Mouse (Mus musculus): ENCODE data around the gene Krt83. TPM values are rescaled to one million over a fixed set of nuclear protein-coding genes. Genes with fewer than 3 reads are reported as not detected.
A peak's percentile ranks its signal among the peaks of the same experiment; 100 is the strongest.

Krt83 gene
- polyA plus RNA-seq, 1 experiment, result not detected

DNA sequence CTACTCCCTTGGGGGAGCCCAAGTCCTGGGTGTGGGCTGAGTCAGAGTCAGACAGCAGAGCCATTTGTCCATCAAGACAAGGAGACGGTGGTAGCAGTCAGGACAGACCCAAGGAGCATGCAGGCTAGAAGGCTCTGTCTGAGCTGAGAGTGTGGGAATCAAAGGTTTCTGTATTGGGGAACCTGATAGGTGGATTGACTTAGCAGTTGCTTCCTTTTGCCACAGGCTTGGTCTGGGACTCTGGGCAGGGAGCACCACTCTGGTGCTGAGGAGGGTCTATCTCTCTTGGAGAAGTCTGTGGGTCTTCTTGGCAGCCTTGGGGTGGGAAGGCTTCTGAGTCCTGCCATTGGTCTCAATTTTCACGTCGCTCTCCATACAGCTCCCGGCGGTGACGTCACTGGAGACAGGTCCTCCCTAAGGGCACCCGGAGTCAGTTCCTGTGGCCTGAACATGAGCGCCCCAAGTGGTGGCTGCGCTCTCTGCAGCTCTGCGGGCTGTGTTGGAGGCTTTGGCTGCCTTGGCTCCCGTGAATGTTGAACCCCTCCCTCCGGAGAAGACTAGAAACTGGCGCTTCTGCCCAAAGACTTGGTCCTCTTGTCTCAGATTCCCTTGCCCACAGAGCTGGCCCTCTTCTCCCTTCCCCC, 38.1 kb downstream of the Krt83 start:
- TF ChIP-seq CTCF (IDR thresholded peaks at IDR 0.05; ENCODE audit: control insufficient read depth, insufficient read depth, insufficient replicate concordance, low read depth, low read length), result peak; percentile 81; the same call in 1 of the 2 replicates
- TF ChIP-seq POLR2A (IDR thresholded peaks at IDR 0.05; ENCODE audit: control insufficient read depth, low read depth, low read length), result no peak
- no peak overlapping the region for H3K27ac ChIP-seq (ENCODE audit: control insufficient read depth, insufficient read depth, low read depth, low read length)
- no peaks in the 10 kb centered on the region for H3K36me3 ChIP-seq (ENCODE audit: control insufficient read depth, insufficient read depth, low read length)
- H3K4me3 ChIP-seq (ENCODE audit: control insufficient read depth, low read depth, low read length), result no peak overlapping the region
- H3K4me1 ChIP-seq (ENCODE audit: control insufficient read depth, insufficient read depth, low read length), result peaks cover 2% of the 10 kb centered on the region; the same call in 1 of the 2 replicates
- H3K27me3 ChIP-seq (ENCODE audit: control insufficient read depth, insufficient read depth, low read length), result no peaks in the 10 kb centered on the region

DNA sequence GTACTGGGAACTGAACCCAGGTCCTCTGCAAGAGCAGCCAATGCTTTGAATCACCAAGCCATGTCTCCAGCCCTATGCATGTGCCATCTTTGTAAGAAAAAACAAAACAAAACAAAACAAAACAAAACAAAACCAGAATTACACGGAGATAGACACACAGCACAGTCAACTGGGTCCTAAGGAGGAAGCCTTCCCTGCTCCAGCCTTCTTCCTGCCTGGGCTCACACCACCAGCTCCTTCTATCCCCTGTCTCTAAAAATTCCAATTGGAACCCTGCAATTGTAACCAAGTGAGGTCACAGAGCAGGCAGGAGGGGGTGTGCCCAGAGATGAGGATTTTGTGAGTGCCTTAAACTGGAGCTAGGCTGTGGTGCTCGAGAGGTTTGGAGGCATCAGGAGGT, 43.9 kb downstream of the Krt83 start, which contains the start of gene Krt88:
Gene Krt88 (plus strand): TSS at position 301 of the 400 bp plus-strand sequence.
- Histone ChIP-seq H3K4me3 (ENCODE audit: control insufficient read depth, low read depth, low read length) (peak within 1 kb of the TSS; percentile 82), H3K4me1 (ENCODE audit: control insufficient read depth, insufficient read depth, low read length) (peaks cover 2% of the 10 kb centered on the region), H3K27ac (ENCODE audit: control insufficient read depth, insufficient read depth, low read depth, low read length) (peak within 1 kb of the TSS; percentile 61), H3K27me3 (ENCODE audit: control insufficient read depth, insufficient read depth, low read length) (no peaks in the 10 kb centered on the region), H3K36me3 (ENCODE audit: control insufficient read depth, insufficient read depth, low read length) (no peaks in the 10 kb centered on the region)
- TF ChIP-seq POLR2A (IDR thresholded peaks at IDR 0.05; ENCODE audit: control insufficient read depth, low read depth, low read length) (peak; percentile 72; the same call in 1 of the 2 replicates), CTCF (IDR thresholded peaks at IDR 0.05; ENCODE audit: control insufficient read depth, insufficient read depth, insufficient replicate concordance, low read depth, low read length) (no peak)

DNA sequence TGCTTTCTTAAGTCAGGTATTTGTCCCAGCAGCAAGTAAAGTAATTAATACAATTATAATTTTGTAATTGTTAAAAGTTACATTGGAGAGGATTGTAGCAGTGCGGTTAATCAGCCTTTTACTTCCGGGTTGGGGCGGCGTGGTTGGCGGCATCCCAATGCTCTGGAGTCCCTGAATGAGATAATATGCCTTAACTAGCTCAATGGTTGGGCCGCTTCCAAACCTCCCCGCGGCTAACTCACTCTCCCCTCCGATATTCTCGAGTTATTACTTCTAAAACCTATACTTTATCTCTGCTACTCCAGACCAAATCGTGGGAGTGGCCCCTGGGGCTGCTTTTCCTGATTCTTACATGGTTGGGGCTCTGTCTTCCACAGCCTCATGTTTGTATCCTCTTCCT, 44.7 kb downstream of the Krt83 start:
- no peak overlapping the region for H3K27ac ChIP-seq (ENCODE audit: control insufficient read depth, insufficient read depth, low read depth, low read length)
- H3K36me3 ChIP-seq (ENCODE audit: control insufficient read depth, insufficient read depth, low read length), result no peaks in the 10 kb centered on the region
- H3K4me1 ChIP-seq (ENCODE audit: control insufficient read depth, insufficient read depth, low read length), result peaks cover 2% of the 10 kb centered on the region
- no peaks in the 10 kb centered on the region for H3K27me3 ChIP-seq (ENCODE audit: control insufficient read depth, insufficient read depth, low read length)
- H3K4me3 ChIP-seq (ENCODE audit: control insufficient read depth, low read depth, low read length), result peak overlapping the region; percentile 75
- TF ChIP-seq POLR2A (IDR thresholded peaks at IDR 0.05; ENCODE audit: control insufficient read depth, low read depth, low read length) (no peak), CTCF (IDR thresholded peaks at IDR 0.05; ENCODE audit: control insufficient read depth, insufficient read depth, insufficient replicate concordance, low read depth, low read length) (no peak)

DNA sequence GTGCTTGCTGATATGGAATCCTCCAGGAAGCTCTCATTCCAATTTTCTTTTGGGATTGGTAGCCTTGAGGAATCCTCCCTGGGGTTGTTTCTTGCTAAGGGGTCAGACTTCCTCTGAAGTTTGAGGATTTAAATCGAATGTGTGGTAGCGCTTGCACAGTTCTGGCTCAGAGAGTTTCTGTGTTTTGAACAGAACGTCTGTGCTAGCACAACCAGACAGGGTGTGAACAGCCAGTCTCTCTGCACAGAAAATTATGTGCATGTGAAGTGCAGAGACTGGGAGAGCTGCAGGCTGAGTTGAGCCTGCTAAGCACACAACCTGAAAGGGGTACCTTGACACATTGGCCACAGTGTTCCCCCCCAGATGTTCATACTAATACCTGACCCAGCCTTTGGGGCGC, 50.5 kb downstream of the Krt83 start:
- H3K27me3 ChIP-seq (ENCODE audit: control insufficient read depth, insufficient read depth, low read length), result peaks cover 4% of the 10 kb centered on the region; the same call in 1 of the 2 replicates
- TF ChIP-seq CTCF (IDR thresholded peaks at IDR 0.05; ENCODE audit: control insufficient read depth, insufficient read depth, insufficient replicate concordance, low read depth, low read length) (no peak), POLR2A (IDR thresholded peaks at IDR 0.05; ENCODE audit: control insufficient read depth, low read depth, low read length) (no peak)

DNA sequence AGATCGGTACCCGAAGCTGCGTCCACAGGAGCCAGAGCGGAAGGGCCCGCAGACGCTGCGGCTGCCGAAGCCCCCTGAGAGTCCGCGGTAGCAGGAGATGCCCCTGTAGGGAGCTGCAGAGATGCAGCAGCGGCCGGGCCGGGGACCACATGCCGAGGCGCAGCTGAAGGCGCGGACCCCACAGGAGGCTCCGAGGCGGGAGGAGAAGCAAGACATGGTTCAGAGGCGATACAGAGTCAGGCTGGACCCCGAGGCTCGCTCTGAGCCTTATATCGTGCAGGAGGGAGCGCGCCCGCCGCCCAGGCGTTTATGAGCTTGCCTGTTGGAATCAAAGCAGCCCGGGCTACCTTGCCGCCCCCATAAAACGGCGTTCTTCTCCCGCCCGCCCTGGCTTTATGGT, 52.8 kb downstream of the Krt83 start, which contains the start of gene Krt87:
Gene Krt87 (minus strand): TSS at position 250 of the 400 bp plus-strand sequence.
- no peaks in the 10 kb centered on the region for H3K36me3 ChIP-seq (ENCODE audit: control insufficient read depth, insufficient read depth, low read length)
- H3K4me1 ChIP-seq (ENCODE audit: control insufficient read depth, insufficient read depth, low read length), result peaks cover 6% of the 10 kb centered on the region; the same call in 1 of the 2 replicates
- peaks cover 4% of the 10 kb centered on the region; the same call in 1 of the 2 replicates for H3K27me3 ChIP-seq (ENCODE audit: control insufficient read depth, insufficient read depth, low read length)
- peak within 1 kb of the TSS; percentile 27 for H3K4me3 ChIP-seq (ENCODE audit: control insufficient read depth, low read depth, low read length)
- TF ChIP-seq POLR2A (IDR thresholded peaks at IDR 0.05; ENCODE audit: control insufficient read depth, low read depth, low read length) (no peak), CTCF (IDR thresholded peaks at IDR 0.05; ENCODE audit: control insufficient read depth, insufficient read depth, insufficient replicate concordance, low read depth, low read length) (no peak)
- no peak within 1 kb of the TSS for H3K27ac ChIP-seq (ENCODE audit: control insufficient read depth, insufficient read depth, low read depth, low read length)

More for the DNA sequence above, 50.5 kb downstream of the Krt83 start:
- H3K4me1 ChIP-seq (ENCODE audit: control insufficient read depth, insufficient read depth, low read length), result peaks cover 6% of the 10 kb centered on the region; the same call in 1 of the 2 replicates
- H3K4me3 ChIP-seq (ENCODE audit: control insufficient read depth, low read depth, low read length), result no peak overlapping the region
- no peaks in the 10 kb centered on the region for H3K36me3 ChIP-seq (ENCODE audit: control insufficient read depth, insufficient read depth, low read length)
- H3K27ac ChIP-seq (ENCODE audit: control insufficient read depth, insufficient read depth, low read depth, low read length), result no peak overlapping the region

DNA sequence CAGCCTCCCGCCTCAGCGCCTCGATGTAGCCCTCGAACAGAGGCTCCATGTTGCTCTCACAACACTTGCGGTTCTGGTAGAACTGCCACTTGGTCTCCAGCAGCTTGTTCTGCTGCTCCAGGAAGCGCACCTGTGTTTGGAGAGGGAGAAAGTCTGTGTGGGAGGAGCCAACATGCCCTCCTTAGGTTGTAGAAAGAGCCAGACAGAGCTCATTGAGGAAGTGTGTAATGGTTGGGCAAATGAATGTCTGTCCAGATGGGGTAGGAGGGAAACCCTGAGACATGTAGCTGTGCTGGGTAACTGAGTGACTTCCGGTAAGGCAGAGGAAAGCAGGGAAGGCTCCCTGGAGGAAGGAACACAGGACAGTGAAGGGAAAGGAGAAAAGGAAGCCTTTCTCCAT, 54.7 kb downstream of the Krt83 start:
- Histone ChIP-seq H3K27ac (ENCODE audit: control insufficient read depth, insufficient read depth, low read depth, low read length) (no peak overlapping the region), H3K36me3 (ENCODE audit: control insufficient read depth, insufficient read depth, low read length) (no peaks in the 10 kb centered on the region), H3K4me1 (ENCODE audit: control insufficient read depth, insufficient read depth, low read length) (peaks cover 6% of the 10 kb centered on the region; the same call in 1 of the 2 replicates), H3K27me3 (ENCODE audit: control insufficient read depth, insufficient read depth, low read length) (peaks cover 4% of the 10 kb centered on the region; the same call in 1 of the 2 replicates), H3K4me3 (ENCODE audit: control insufficient read depth, low read depth, low read length) (no peak overlapping the region)
- TF ChIP-seq CTCF (IDR thresholded peaks at IDR 0.05; ENCODE audit: control insufficient read depth, insufficient read depth, insufficient replicate concordance, low read depth, low read length), result no peak
- no peak for TF ChIP-seq POLR2A (IDR thresholded peaks at IDR 0.05; ENCODE audit: control insufficient read depth, low read depth, low read length)

Other genes with a start within 250 kb of the Krt83 start
- gene Nr4a1, start 237.2 kb downstream of the Krt83 start, polyA plus RNA-seq (2012; rRNA removed), result 51.4 TPM in 2 replicates
- 16.4 and 17.5 TPM in 2 replicates for gene Atg101, start 207.2 kb downstream of the Krt83 start, polyA plus RNA-seq (2012; rRNA removed)
- 8.5 and 10.4 TPM in 2 replicates for gene 6030408B16Rik, start 198.3 kb downstream of the Krt83 start, polyA plus RNA-seq (2012; rRNA removed)
- 0.32 and 0.42 TPM in 2 replicates for gene Krt80, start 121.3 kb downstream of the Krt83 start, polyA plus RNA-seq (2012; rRNA removed)
- 0.33 and 0.72 TPM in 2 replicates for gene Krt7, start 80.5 kb downstream of the Krt83 start, polyA plus RNA-seq (2012; rRNA removed)
- gene Krt87, start 52.7 kb downstream of the Krt83 start, polyA plus RNA-seq (2012; rRNA removed), result not detected in 2 replicates
- gene Krt88, start 43.8 kb downstream of the Krt83 start, polyA plus RNA-seq (2012; rRNA removed), result 189 and 195 TPM in 2 replicates
- not detected in 2 replicates for gene Krt81, start 27.8 kb downstream of the Krt83 start, polyA plus RNA-seq (2012; rRNA removed)
- gene Krt86, start 18.0 kb downstream of the Krt83 start, polyA plus RNA-seq (2012; rRNA removed), result 0.12 and 0.29 TPM in 2 replicates
- gene Gm49425, start 25.7 kb upstream of the Krt83 start, polyA plus RNA-seq (2012; rRNA removed), result 0.25 TPM in 1 of 2 replicates, not detected in the other
- gene Krt84, start 41.3 kb upstream of the Krt83 start, polyA plus RNA-seq (2012; rRNA removed), result not detected in 2 replicates
- not detected in 2 replicates for gene Krt82, start 59.2 kb upstream of the Krt83 start, polyA plus RNA-seq (2012; rRNA removed)
- not detected in 2 replicates for gene Krt90, start 71.4 kb upstream of the Krt83 start, polyA plus RNA-seq (2012; rRNA removed)
- 0.04 TPM in 1 of 2 replicates, not detected in the other for gene Krt75, start 82.4 kb upstream of the Krt83 start, polyA plus RNA-seq (2012; rRNA removed)
- not detected in 2 replicates for gene Gm5414, start 136.7 kb upstream of the Krt83 start, polyA plus RNA-seq (2012; rRNA removed)
- gene Gm5478, start 155.9 kb upstream of the Krt83 start, polyA plus RNA-seq (2012; rRNA removed), result not detected in 2 replicates
- gene Krt6b, start 188.8 kb upstream of the Krt83 start, polyA plus RNA-seq (2012; rRNA removed), result 0.04 and 0.05 TPM in 2 replicates
- 0.08 TPM in 1 of 2 replicates, not detected in the other for gene Krt6a, start 202.8 kb upstream of the Krt83 start, polyA plus RNA-seq (2012; rRNA removed)
- 0.12 and 1.3 TPM in 2 replicates for gene Krt5, start 221.4 kb upstream of the Krt83 start, polyA plus RNA-seq (2012; rRNA removed)

All from testis, adult 2 months (tissue).